Mouse (Mus musculus) CH12.LX (cell line): Measurements from ENCODE around the gene Il6st.
A peak's percentile ranks its signal among the peaks of the same experiment; 100 is the strongest.

Experiments
- CTCF ChIP-seq, 2 experiments: IDR thresholded peaks in 1 of 2; conservative IDR thresholded peaks in 1 of 2; 2 replicates each; pipeline ENCODE4 v1.5.1; 2011 to 2012; ENCODE audit warnings: low read depth in 2 of 2, low read length in 2 of 2, improper control_type of control experiment in 1 of 2, inconsistent platforms in 1 of 2, mild to moderate bottlenecking in 1 of 2, moderate library complexity in 1 of 2
- EP300 ChIP-seq: IDR thresholded peaks from 2 replicates; pipeline ENCODE4 v1.6.1; 2011; ENCODE audit warnings: low read length, improper control_type of control experiment
- JUND ChIP-seq: conservative IDR thresholded peaks from 2 replicates; pipeline ENCODE4 v1.6.1; 2011; ENCODE audit warnings: low read depth, low read length, improper control_type of control experiment

DNA sequence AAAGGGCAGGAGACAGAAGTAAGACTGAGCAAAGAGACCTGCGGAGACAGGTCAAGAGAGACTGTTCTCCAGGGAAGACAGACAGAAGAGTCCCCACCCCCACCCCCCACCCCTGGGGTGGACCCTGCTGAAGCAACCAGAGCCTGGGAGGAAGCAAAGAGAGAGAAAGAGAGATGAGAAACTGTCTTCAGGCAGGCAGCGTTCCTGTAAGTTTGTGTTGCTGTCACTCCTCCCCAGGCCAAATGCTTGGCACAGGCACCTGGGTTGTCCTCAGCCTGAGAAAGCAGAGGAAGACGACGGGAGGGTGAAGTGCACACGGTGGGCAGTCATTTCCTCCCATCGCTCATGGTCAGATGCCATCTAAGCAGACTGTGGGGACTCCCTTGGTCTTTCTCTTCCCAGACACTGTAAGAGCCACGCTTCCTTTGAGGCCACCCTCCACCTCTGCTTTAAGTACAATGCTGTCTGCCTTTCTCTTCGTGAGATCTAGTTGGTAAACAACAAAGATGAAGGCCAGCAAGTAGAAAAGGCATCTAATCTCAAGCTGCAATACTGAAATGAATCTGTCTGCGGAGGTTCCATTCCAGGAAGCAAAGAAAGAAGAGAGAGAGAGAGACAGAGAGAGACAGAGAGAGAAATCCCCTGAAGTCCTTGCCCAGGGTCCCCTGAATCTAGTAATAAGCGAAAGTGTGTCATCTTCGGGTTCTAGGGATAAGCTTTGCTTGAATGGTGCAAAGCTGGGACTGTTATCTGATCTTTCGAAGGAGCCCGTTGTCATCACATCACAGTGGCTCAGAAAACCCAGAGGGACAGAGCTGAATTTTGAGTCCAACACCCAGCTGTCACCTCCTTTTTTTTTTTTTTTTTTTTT, 37.4 kb upstream of the Il6st start:
- TF ChIP-seq EP300 (0 out of 2 replicates have a peak, but pooled peaks have one; percentile 30), CTCF (conservative IDR thresholded peaks at IDR 0.05 in 1 of 2, IDR thresholded peaks at IDR 0.05 in 1 of 2; ENCODE audit: low read depth in 2 of 2, low read length in 2 of 2) (no peak), JUND (no peak)
